Mouse (Mus musculus) forebrain, embryonic 11.5 days (tissue): ENCODE results near the gene Cog4. TPM values are rescaled to one million over a fixed set of nuclear protein-coding genes. Genes with fewer than 3 reads are reported as not detected.
"Not testable (repeated sequence)": the region's sequence is repeated elsewhere in the genome, so short reads cannot be mapped to it uniquely, and the experiment has no call there.

ENCODE experiments used
- ATAC-seq: fragments of 200-750 bp; cut with Nextera tagmentation; replicated peaks from 2 replicates; pipeline ENCODE4 v1.8.0; 2017; ENCODE audit warnings: moderate TSS enrichment; ENCODE audit not compliant: low FRiP score
- DNase-seq: peaks from one replicate; pipeline ENCODE4 v3.0.0-alpha.2; 2017; ENCODE audit warnings: low spot score
- H3K27ac ChIP-seq: fragments of 300-500 bp; sonication (generic); 2 replicates; pipeline ENCODE4 v1.5.1; 2014; ENCODE audit warnings: low read depth, low read length
- H3K27me3 ChIP-seq: fragments of 300-500 bp; sonication (generic); 2 replicates; pipeline ENCODE4 v1.6.1; 2014; ENCODE audit warnings: mild to moderate bottlenecking, low read length, mixed read lengths; ENCODE audit not compliant: control insufficient read depth, insufficient read depth
- H3K36me3 ChIP-seq: fragments of 300-500 bp; sonication (generic); 2 replicates; pipeline ENCODE4 v1.6.1; 2014; ENCODE audit warnings: mild to moderate bottlenecking, low read length, moderate library complexity, mixed read lengths; ENCODE audit not compliant: control insufficient read depth, insufficient read depth
- H3K4me1 ChIP-seq: fragments of 300-500 bp; sonication (generic); replicated peaks from 2 replicates; pipeline ENCODE4 v1.6.1; 2014; ENCODE audit warnings: low read length, mixed read lengths; ENCODE audit not compliant: control insufficient read depth, insufficient read depth
- H3K4me2 ChIP-seq: fragments of 300-500 bp; sonication (generic); 2 replicates; pipeline ENCODE4 v1.6.1; 2014; ENCODE audit warnings: low read depth, mild to moderate bottlenecking, low read length, moderate library complexity, mixed read lengths; ENCODE audit not compliant: severe bottlenecking
- H3K4me3 ChIP-seq: fragments of 300-500 bp; sonication (generic); 2 replicates; pipeline ENCODE4 v1.5.1; 2014; ENCODE audit warnings: low read depth, low read length
- H3K9ac ChIP-seq: fragments of 300-500 bp; sonication (generic); 2 replicates; pipeline ENCODE4 v1.6.1; 2014; ENCODE audit warnings: low read length
- H3K9me3 ChIP-seq: fragments of 300-500 bp; sonication (generic); 2 replicates; pipeline ENCODE4 v1.6.1; 2016; ENCODE audit warnings: low read length, mixed read lengths; ENCODE audit not compliant: control insufficient read depth
- WGBS: fragments of 180-500 bp; shearing (Covaris S2); extraction: QIAGEN DNeasy Blood & Tissue Kit; methylation state at CpG from one replicate; pipeline ENCODE4 v1.1.7; 2014; 5-methylcytosine and 5-hydroxymethylcytosine counted together
- polyA plus RNA-seq: library from polyadenylated mRNA; unstranded; fragments of >200 nt; fragmentation: Nextera tagmentation; extraction: Ambion mirVana; gene quantifications from 2 replicates; pipeline ENCODE4 v1.2.1, GENCODE M21; 2014

The Cog4 gene
- polyA plus RNA-seq, 1 experiment from 2014 or later: 63.9 TPM

- peaks cover 13% of the 10 kb centered on the region for H3K36me3 ChIP-seq
- H3K4me3 ChIP-seq: peak overlapping the region; percentile 77
- peak overlapping the region; percentile 96 for H3K9ac ChIP-seq
- no peaks in the 10 kb centered on the region for H3K27me3 ChIP-seq
- H3K27ac ChIP-seq: peak overlapping the region; percentile 85
- peaks cover 9% of the 10 kb centered on the region; the same call in 1 of the 2 replicates for H3K4me1 ChIP-seq
- H3K9me3 ChIP-seq: no peaks in the 10 kb centered on the region
- H3K4me2 ChIP-seq: peak overlapping the region; percentile 78
- 13% methylated on average over 17 of the region's 17 CpGs for WGBS
- DNase-seq (no peak), ATAC-seq (no peak)
Observed at GRCm38 (mm10) chr8:110845821-110846404, 487 bp upstream of the Cog4 start.

GRCm38 (mm10) chr8:110847171-110847549, 760 bp downstream of the Cog4 start:
- ATAC-seq: peak; percentile 49; the same call in 1 of the 2 replicates
- DNase-seq: no peak

GRCm38 (mm10) chr8:110847645-110848495, 1.5 kb downstream of the Cog4 start:
- Histone ChIP-seq H3K4me1 (peaks cover 9% of the 10 kb centered on the region; the same call in 1 of the 2 replicates), H3K27me3 (no peaks in the 10 kb centered on the region), H3K27ac (no peak overlapping the region), H3K36me3 (peaks cover 14% of the 10 kb centered on the region), H3K4me2 (peak overlapping the region; percentile 78), H3K9me3 (no peaks in the 10 kb centered on the region), H3K4me3 (peak overlapping the region; percentile 77), H3K9ac (peak overlapping the region; percentile 83)
- 66% methylated on average over 14 of the region's 14 CpGs for WGBS
- no peak for ATAC-seq
- DNase-seq: no peak

More at GRCm38 (mm10) chr8:110847171-110847549, 760 bp downstream of the Cog4 start:
- peak overlapping the region; percentile 85; the same call in 1 of the 2 replicates for H3K27ac ChIP-seq
- H3K36me3 ChIP-seq: peaks cover 15% of the 10 kb centered on the region
- WGBS: 2% methylated on average over 13 of the region's 13 CpGs
- H3K9me3 ChIP-seq: no peaks in the 10 kb centered on the region
- H3K4me1 ChIP-seq: peaks cover 9% of the 10 kb centered on the region; the same call in 1 of the 2 replicates
- peak overlapping the region; percentile 83 for H3K9ac ChIP-seq
- H3K4me3 ChIP-seq: peak overlapping the region; percentile 77
- H3K27me3 ChIP-seq: no peaks in the 10 kb centered on the region
- H3K4me2 ChIP-seq: peak overlapping the region; percentile 78

GRCm38 (mm10) chr8:110851186-110851585, 4.8 kb downstream of the Cog4 start:
- no peak overlapping the region for H3K4me3 ChIP-seq
- H3K4me2 ChIP-seq: no peak overlapping the region
- H3K9ac ChIP-seq: no peak overlapping the region
- peaks cover 14% of the 10 kb centered on the region; the same call in 1 of the 2 replicates for H3K36me3 ChIP-seq
- no peak overlapping the region for H3K27ac ChIP-seq
- no peaks in the 10 kb centered on the region for H3K9me3 ChIP-seq
- no peaks in the 10 kb centered on the region for H3K27me3 ChIP-seq
- ATAC-seq (no peak), DNase-seq (no peak)
- peaks cover 3% of the 10 kb centered on the region; the same call in 1 of the 2 replicates for H3K4me1 ChIP-seq
- 92% methylated on average over 10 of the region's 10 CpGs for WGBS

- DNase-seq, H3K4me3 ChIP-seq, H3K4me2 ChIP-seq, ATAC-seq, H3K27me3 ChIP-seq, H3K27ac ChIP-seq, H3K9ac ChIP-seq, H3K4me1 ChIP-seq, H3K9me3 ChIP-seq: not testable (repeated sequence)
- H3K36me3 ChIP-seq: peaks cover 14% of the 10 kb centered on the region; the same call in 1 of the 2 replicates
- WGBS: over 99% methylated on average over 3 of the region's 4 CpGs
Observed at GRCm38 (mm10) chr8:110856073-110856472, 9.7 kb downstream of the Cog4 start.

- Histone ChIP-seq H3K4me2 (no peak overlapping the region), H3K4me3 (no peak overlapping the region), H3K9me3 (no peaks in the 10 kb centered on the region), H3K4me1 (no peaks in the 10 kb centered on the region), H3K36me3 (peaks cover 11% of the 10 kb centered on the region; the same call in 1 of the 2 replicates), H3K9ac (no peak overlapping the region), H3K27me3 (no peaks in the 10 kb centered on the region), H3K27ac (no peak overlapping the region)
- WGBS: 93% methylated on average over 4 of the region's 5 CpGs
- DNase-seq: no peak
- ATAC-seq: no peak
Observed at GRCm38 (mm10) chr8:110856760-110857461, 10.5 kb downstream of the Cog4 start.

GRCm38 (mm10) chr8:110859651-110860501, 13.5 kb downstream of the Cog4 start:
- Histone ChIP-seq H3K9ac (no peak overlapping the region), H3K27me3 (no peaks in the 10 kb centered on the region), H3K4me2 (no peak overlapping the region), H3K9me3 (no peaks in the 10 kb centered on the region), H3K27ac (no peak overlapping the region), H3K36me3 (no peaks in the 10 kb centered on the region; the same call in 1 of the 2 replicates), H3K4me1 (no peaks in the 10 kb centered on the region), H3K4me3 (no peak overlapping the region)
- 91% methylated on average over 7 of the region's 7 CpGs for WGBS
- DNase-seq: no peak
- ATAC-seq: no peak
